Mouse (Mus musculus): ENCODE data around the gene Rpl9. TPM values are rescaled to one million over a fixed set of nuclear protein-coding genes. Genes with fewer than 3 reads are reported as not detected.

Rpl9 gene
- polyA plus RNA-seq (2014; fragmentation: Illumina TruSeq; extraction: RNeasy Lipid Tissue Mini Kit (QIAGEN cat#74804); ENCODE audit: low read depth, low replicate concordance) = 580 TPM

GRCm38 (mm10) chr5:65390648-65391644 lies at the start of gene Rpl9, which contains the start of gene Lias:
Gene Rpl9 (minus strand): TSS chr5:65391444.
Gene Lias (plus strand): TSS chr5:65391497.

GRCm38 (mm10) chr5:65435806-65436561 lies 44.7 kb upstream of the Rpl9 start, which contains the start of gene Ugdh:
Gene Ugdh (minus strand): TSS chr5:65435949.

DNA sequence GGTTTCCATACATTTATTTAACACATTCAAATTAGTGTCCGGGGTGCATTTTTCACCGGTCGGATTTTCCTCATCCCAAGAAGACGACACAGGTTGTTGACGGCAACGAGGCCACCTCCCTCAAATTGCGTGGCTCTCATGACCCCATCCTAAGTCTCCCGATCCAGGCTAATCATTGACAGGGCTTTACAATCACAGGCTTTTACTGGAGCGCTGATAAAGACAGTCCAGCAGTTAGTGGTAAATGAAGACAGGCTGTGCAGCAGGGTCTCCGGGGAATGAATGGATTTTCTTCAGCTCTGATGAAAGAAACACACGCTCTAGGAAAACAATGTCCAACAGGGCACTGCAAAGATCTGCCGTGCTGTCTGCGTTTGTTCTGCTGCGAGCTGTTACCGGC lies 43.1 kb downstream of the Rpl9 start, which contains the start of gene Klb:
Gene Klb (plus strand): TSS at position 147 of the 400 bp plus-strand sequence.

Other genes with a start within 250 kb of the Rpl9 start
- 12.6 TPM for gene Wdr19, start 191.7 kb downstream of the Rpl9 start, polyA plus RNA-seq (2014; fragmentation: Illumina TruSeq; extraction: RNeasy Lipid Tissue Mini Kit (QIAGEN cat#74804); ENCODE audit: low read depth, low replicate concordance)
- 49.6 TPM for gene Rfc1, start 55.8 kb downstream of the Rpl9 start, polyA plus RNA-seq (2014; fragmentation: Illumina TruSeq; extraction: RNeasy Lipid Tissue Mini Kit (QIAGEN cat#74804); ENCODE audit: low read depth, low replicate concordance)
- 5.3 TPM for gene Klb, start 43.1 kb downstream of the Rpl9 start, polyA plus RNA-seq (2014; fragmentation: Illumina TruSeq; extraction: RNeasy Lipid Tissue Mini Kit (QIAGEN cat#74804); ENCODE audit: low read depth, low replicate concordance)
- 116 TPM for gene Lias, start 53 bp upstream of the Rpl9 start, polyA plus RNA-seq (2014; fragmentation: Illumina TruSeq; extraction: RNeasy Lipid Tissue Mini Kit (QIAGEN cat#74804); ENCODE audit: low read depth, low replicate concordance)
- 208 TPM for gene Ugdh, start 44.5 kb upstream of the Rpl9 start, polyA plus RNA-seq (2014; fragmentation: Illumina TruSeq; extraction: RNeasy Lipid Tissue Mini Kit (QIAGEN cat#74804); ENCODE audit: low read depth, low replicate concordance)
- not detected for gene Gm43552, start 101.4 kb upstream of the Rpl9 start, polyA plus RNA-seq (2014; fragmentation: Illumina TruSeq; extraction: RNeasy Lipid Tissue Mini Kit (QIAGEN cat#74804); ENCODE audit: low read depth, low replicate concordance)
- gene Smim14, start 145.7 kb upstream of the Rpl9 start, polyA plus RNA-seq (2014; fragmentation: Illumina TruSeq; extraction: RNeasy Lipid Tissue Mini Kit (QIAGEN cat#74804); ENCODE audit: low read depth, low replicate concordance) = 229 TPM
- gene Ube2k, start 145.8 kb upstream of the Rpl9 start, polyA plus RNA-seq (2014; fragmentation: Illumina TruSeq; extraction: RNeasy Lipid Tissue Mini Kit (QIAGEN cat#74804); ENCODE audit: low read depth, low replicate concordance) = 152 TPM